Mouse (Mus musculus) stomach, postnatal 0 days (tissue): ENCODE data around the gene Pogz.

Experiments
- CTCF ChIP-seq: IDR thresholded peaks from 2 replicates; pipeline ENCODE4 v1.5.1; 2016; ENCODE audit warnings: antibody characterized with exemption, low read depth, mild to moderate bottlenecking, moderate library complexity
- EP300 ChIP-seq: optimal IDR thresholded peaks from 2 replicates; pipeline ENCODE3; 2016; ENCODE audit warnings: antibody characterized with exemption

DNA sequence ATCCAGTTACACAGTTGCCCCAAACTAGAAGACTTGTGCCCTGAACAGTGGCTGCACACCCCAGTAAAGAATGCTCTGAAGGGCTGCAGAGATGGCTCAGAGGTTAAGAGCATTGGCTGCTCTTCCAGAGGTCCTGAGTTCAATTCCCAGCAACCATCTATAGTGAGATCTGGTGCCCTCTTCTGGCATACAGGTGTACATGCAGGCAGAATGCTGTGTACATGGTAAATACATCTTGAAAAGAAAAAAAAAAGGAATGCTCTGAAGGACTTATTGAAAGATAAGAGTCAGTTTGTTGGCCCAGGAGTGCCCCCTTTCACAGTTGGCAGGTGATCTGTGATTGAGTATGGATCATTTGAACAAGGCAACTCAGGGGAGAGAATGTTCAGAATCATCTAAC lies 4.0 kb upstream of the Pogz start:
- peak; percentile 47 for TF ChIP-seq CTCF
- TF ChIP-seq EP300, result no peak
